Mouse (Mus musculus) spleen, adult 2 months (tissue): ENCODE results near the gene Gm43720. TPM values are rescaled to one million over a fixed set of nuclear protein-coding genes. Genes with fewer than 3 reads are reported as not detected.
A peak's percentile ranks its signal among the peaks of the same experiment; 100 is the strongest.

Experiments
- DNase-seq, 2 experiments: peaks; one replicate each; pipeline versions ENCODE4 v3.0.0 to v3.0.0-alpha.2; 2012 to 2021; ENCODE audit warnings: low spot score in 2 of 2, low read depth in 1 of 2
- H3K27ac ChIP-seq: fragments of 200-500 bp; 2 replicates; pipeline ENCODE4 v1.5.1; 2012; ENCODE audit warnings: low read length, inconsistent platforms; ENCODE audit not compliant: insufficient read depth
- H3K27me3 ChIP-seq: fragments of 200-500 bp; 2 replicates; pipeline ENCODE4 v1.6.1; 2012; ENCODE audit warnings: mild to moderate bottlenecking, moderate library complexity, low read length, inconsistent platforms; ENCODE audit not compliant: control insufficient read depth, insufficient read depth
- H3K36me3 ChIP-seq: fragments of 200-500 bp; 2 replicates; pipeline ENCODE4 v1.6.1; 2012; ENCODE audit warnings: mild to moderate bottlenecking, low read length, inconsistent platforms; ENCODE audit not compliant: control insufficient read depth, insufficient read depth
- H3K4me1 ChIP-seq: fragments of 200-500 bp; 2 replicates; pipeline ENCODE4 v1.6.1; 2011; ENCODE audit warnings: inconsistent platforms; ENCODE audit not compliant: control insufficient read depth, insufficient read depth, insufficient read length
- H3K4me3 ChIP-seq: fragments of 200-500 bp; 2 replicates; pipeline ENCODE4 v1.5.1; 2011; ENCODE audit warnings: mild to moderate bottlenecking, inconsistent platforms; ENCODE audit not compliant: insufficient read depth, insufficient read length; ENCODE audit errors: extremely low read depth
- CTCF ChIP-seq: fragments of 200-500 bp; IDR thresholded peaks from 2 replicates; pipeline ENCODE4 v1.5.1; 2011; ENCODE audit warnings: mild to moderate bottlenecking, inconsistent platforms; ENCODE audit not compliant: insufficient read depth, insufficient read length, insufficient replicate concordance; ENCODE audit errors: extremely low read depth
- POLR2A ChIP-seq: fragments of 200-500 bp; IDR thresholded peaks from 2 replicates; pipeline ENCODE4 v1.6.1; 2011; ENCODE audit warnings: low read depth, low read length, inconsistent platforms
- WGBS: fragments of 180-500 bp; shearing (Covaris S2); methylation state at CpG from one replicate; pipeline ENCODE4 v1.1.7; 2018; 5-methylcytosine and 5-hydroxymethylcytosine counted together
- polyA plus RNA-seq: library from polyadenylated mRNA; depleted of rRNA; stranded (reverse); fragments of >200 nt; gene quantifications from 2 replicates; pipeline ENCODE4 v1.2.3, GENCODE M21; 2012

Gene Gm43720
- polyA plus RNA-seq, 1 experiment: not detected

DNA sequence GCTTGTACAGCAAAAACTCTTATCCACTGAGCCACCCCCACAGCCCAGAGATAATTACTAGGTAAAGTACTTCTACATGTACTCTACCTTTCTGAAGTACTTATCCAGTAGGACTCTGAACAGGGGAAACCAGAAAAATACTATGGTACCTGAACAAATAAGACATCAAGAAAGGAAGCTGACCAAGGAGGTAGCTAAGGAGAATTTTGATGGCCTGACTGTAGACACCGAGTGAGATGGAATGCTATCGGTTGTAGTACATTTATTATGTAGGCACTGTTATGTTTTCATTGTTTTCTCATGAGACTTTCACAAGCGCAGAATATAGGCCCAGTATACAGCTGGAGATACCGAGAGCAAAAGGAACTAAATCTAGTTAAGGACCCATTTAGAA, 22.2 kb downstream of the Gm43720 start:
- peaks cover 16% of the 10 kb centered on the region for H3K4me1 ChIP-seq
- DNase-seq: no peak
- H3K27ac ChIP-seq: peak overlapping the region; percentile 81
- H3K4me3 ChIP-seq: no peak overlapping the region
- H3K36me3 ChIP-seq: peaks cover 26% of the 10 kb centered on the region
- WGBS: 68% methylated on average over 4 of the region's 4 CpGs
- H3K27me3 ChIP-seq: no peaks in the 10 kb centered on the region
- TF ChIP-seq POLR2A (no peak), CTCF (no peak)

DNA sequence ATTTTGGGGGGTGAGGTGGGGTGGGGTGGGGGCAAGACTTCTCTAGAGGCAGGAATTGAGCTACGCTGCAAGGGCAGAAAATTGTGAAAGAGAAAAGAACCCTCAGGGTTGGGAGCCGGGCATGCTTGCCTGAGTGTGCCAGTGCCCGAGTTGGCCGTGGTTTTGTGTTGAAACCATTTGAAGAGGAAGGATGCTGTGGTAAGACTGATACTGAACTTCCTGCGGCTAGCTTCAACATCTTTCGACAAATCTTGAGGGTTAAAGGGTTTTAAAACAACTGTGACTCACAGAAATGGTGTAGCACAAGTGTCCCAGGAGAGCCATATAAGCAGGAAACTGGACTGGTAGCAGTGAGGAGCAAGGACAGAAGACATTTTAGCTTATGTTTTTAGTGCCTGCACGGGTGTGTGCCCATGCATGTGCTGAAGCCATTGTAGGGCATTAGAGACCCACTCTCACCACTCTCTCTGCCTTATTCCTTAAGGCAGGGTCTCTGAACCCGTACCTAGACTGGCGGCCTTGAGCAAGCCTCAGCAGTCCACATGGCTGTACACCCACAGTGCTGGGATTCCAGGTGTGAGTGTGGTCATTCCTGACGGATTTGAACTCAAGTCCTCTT, 22.7 kb downstream of the Gm43720 start:
- no peaks in the 10 kb centered on the region for H3K27me3 ChIP-seq
- peak overlapping the region; percentile 81 for H3K27ac ChIP-seq
- peaks cover 26% of the 10 kb centered on the region for H3K36me3 ChIP-seq
- DNase-seq: peak in 1 of 2 experiments; percentile 55
- TF ChIP-seq POLR2A (no peak), CTCF (no peak)
- no peak overlapping the region; the same call in 1 of the 2 replicates for H3K4me3 ChIP-seq
- WGBS: 20% methylated on average over 10 of the region's 10 CpGs
- peaks cover 11% of the 10 kb centered on the region for H3K4me1 ChIP-seq

DNA sequence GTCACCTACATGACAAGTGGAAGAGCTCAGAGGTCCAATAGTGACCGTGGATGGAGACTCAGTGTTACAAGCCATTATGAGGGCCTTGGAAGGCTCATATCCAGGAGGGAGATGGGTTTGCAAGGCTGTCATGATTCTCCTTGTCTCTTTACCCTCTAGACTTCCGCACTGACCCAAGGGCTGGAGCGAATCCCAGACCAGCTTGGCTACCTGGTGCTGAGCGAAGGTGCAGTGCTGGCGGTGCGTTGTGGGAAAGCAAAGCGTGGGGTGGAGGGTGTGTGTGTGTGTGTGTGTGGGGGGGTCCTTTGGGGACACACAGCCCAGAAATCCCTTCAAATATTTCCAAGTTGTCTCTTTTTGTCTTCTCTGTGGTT, 23.7 kb downstream of the Gm43720 start:
- 8% methylated on average over 7 of the region's 7 CpGs for WGBS

DNA sequence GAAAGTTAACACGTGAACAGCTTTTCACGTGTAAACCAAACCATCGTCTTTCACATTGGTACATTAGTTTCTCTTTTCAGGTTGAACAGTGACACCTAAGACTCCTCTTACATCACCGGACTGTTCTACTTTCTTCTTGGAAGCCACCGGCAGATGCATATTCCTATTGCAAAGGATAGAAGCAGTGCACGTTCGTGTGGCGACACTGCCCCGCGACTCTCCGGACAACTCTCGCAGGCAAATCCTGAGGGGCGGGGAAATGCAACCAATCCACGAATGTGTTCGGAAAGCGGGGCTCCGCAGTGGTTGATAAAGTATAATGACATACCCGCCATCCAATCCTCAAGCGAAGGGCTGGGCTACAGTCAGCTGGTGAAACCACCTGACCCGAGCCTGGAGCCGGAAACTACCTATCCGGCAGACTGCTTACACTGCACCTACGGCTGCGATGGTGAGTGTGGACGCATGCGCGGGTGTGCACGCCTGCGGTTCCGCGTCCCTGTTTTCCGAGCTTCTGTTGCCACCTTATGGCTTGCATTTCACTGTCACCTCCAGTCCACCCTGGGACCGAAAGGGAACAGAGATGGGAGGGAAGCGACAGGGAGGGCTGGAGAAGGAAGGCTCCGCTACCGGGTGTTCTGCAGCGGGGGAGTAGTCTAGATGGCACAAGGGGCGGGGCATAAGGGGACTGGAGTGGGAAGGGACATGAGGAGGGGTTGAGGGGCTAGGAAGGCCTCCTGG, 24.2 kb downstream of the Gm43720 start, which contains the start of gene Lamtor4:
TSS of gene Lamtor4 (plus strand) at position 130 of the 741 bp plus-strand sequence.
- Histone ChIP-seq H3K4me1 (peaks cover 11% of the 10 kb centered on the region), H3K27ac (peak within 1 kb of the TSS; percentile 78), H3K4me3 (peak within 1 kb of the TSS; percentile 70), H3K27me3 (no peaks in the 10 kb centered on the region), H3K36me3 (peaks cover 17% of the 10 kb centered on the region)
- DNase-seq: peak; percentile 93
- TF ChIP-seq POLR2A (peak; percentile 91), CTCF (peak; percentile 12; the same call in 1 of the 2 replicates)
- under 1% methylated on average over 38 of the region's 38 CpGs for WGBS

More for the DNA sequence above, 23.7 kb downstream of the Gm43720 start:
- peak overlapping the region; percentile 78 for H3K27ac ChIP-seq
- H3K4me1 ChIP-seq: peaks cover 11% of the 10 kb centered on the region
- no peaks in the 10 kb centered on the region for H3K27me3 ChIP-seq
- peak overlapping the region; percentile 70 for H3K4me3 ChIP-seq
- TF ChIP-seq CTCF (no peak), POLR2A (no peak)
- DNase-seq: no peak
- H3K36me3 ChIP-seq: peaks cover 20% of the 10 kb centered on the region

DNA sequence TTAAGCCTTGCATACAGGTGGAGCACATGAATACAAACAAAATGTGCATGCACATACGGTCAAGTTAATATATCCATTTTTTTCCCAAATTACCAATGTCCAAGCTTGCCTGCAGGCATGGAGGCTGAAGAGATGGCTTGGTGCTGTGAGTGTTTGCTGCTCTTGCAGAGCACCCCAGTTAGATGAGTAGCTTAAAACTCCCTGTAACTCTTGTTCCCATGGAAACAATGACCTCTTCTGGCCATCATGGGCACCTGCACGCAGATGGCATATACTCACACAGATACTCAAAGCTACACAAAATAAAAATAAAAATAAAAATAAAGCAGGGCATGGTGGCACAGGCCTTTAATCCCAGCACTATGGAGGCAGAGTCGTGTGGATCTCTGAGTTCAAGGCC, 26.7 kb downstream of the Gm43720 start:
- no peak overlapping the region for H3K27ac ChIP-seq
- no peak for DNase-seq
- no peaks in the 10 kb centered on the region for H3K27me3 ChIP-seq
- no peak overlapping the region for H3K4me3 ChIP-seq
- WGBS: 94% methylated on average over 3 of the region's 3 CpGs
- no peak for TF ChIP-seq POLR2A
- TF ChIP-seq CTCF: no peak
- peaks cover 11% of the 10 kb centered on the region for H3K4me1 ChIP-seq
- H3K36me3 ChIP-seq: no peaks in the 10 kb centered on the region

DNA sequence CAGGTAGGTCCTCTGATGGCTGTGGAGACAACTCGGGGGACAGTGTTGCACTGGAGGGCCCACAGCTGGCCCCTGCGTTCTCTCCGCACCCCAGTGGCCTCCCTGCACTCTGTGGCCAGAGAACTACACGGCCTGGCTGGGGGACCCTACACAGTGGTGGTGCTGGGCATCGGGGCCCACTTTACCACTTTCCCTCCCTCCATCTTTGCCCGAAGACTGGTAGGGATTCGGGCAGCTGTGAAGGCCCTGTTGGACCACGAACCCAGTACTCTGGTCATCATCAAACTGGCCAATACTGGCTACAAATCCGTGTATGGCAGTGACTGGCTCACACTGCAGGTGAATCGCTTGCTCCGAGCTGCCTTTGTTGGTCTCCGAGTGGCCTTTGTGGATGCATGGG, 28.6 kb downstream of the Gm43720 start:
- 86% methylated on average over 12 of the region's 12 CpGs for WGBS
- Histone ChIP-seq H3K4me1 (peaks cover 2% of the 10 kb centered on the region; the same call in 1 of the 2 replicates), H3K4me3 (no peak overlapping the region), H3K27me3 (no peaks in the 10 kb centered on the region), H3K36me3 (no peaks in the 10 kb centered on the region), H3K27ac (no peak overlapping the region)
- DNase-seq: no peak
- TF ChIP-seq CTCF: no peak
- TF ChIP-seq POLR2A: no peak
